Comparison of ENCODE assay signal across 11 mouse cellular contexts in genomic region chr5:147063215-147063661, GRCm38 (mm10). TPM values are rescaled to one million over a fixed set of nuclear protein-coding genes. Genes with fewer than 3 reads are reported as not detected.
DNase-seq lines count a peak whose midpoint lies in the region; ATAC-seq and TF ChIP-seq lines count a peak whose summit lies in the region.
"Had no signal": no experiment of that assay in that cellular context is flagged by ENCODE, and none has a peak within 500 bp of the region (broad histone marks: within the 10 kb centered on the region; RNA-seq: fewer than 3 reads in every experiment).

No protein-coding gene starts in this region.

- TF ChIP-seq CTCF in gastrocnemius, adult 2 months (IDR thresholded peaks at IDR 0.05) = no peak

- WGBS in lung, embryonic 16.5 days = 36% methylated on average over 8 of the region's 8 CpGs

- H3K27ac ChIP-seq in gastrocnemius, adult 2 months = peak overlapping the region; percentile 59; the same call in 1 of the 2 replicates
- no peak overlapping the region for H3K27ac ChIP-seq in lung, embryonic 16.5 days (ENCODE audit: low read length)
- H3K27ac ChIP-seq: limb, embryonic 10.5 days; midbrain, embryonic 10.5 days had no signal

- H3K27me3 ChIP-seq in lung, embryonic 16.5 days (ENCODE audit: control insufficient read depth, insufficient read depth, low read depth, low read length) = no peaks in the 10 kb centered on the region
- no peaks in the 10 kb centered on the region for H3K27me3 ChIP-seq in splenic B cell, adult 2 months (ENCODE audit: control insufficient read depth, insufficient read depth, low read length, poor library complexity, severe bottlenecking)

- peaks cover 16% of the 10 kb centered on the region for H3K4me1 ChIP-seq in lung, embryonic 16.5 days (replicated peaks; ENCODE audit: control insufficient read depth, insufficient read depth, low read length)
- H3K4me1 ChIP-seq: limb, embryonic 10.5 days; midbrain, embryonic 10.5 days had no signal

- peak overlapping the region; percentile 23 for H3K4me3 ChIP-seq in gastrocnemius, adult 2 months
- no peak overlapping the region for H3K4me3 ChIP-seq in lung, embryonic 16.5 days (ENCODE audit: low read length)
- H3K4me3 ChIP-seq: limb, embryonic 10.5 days; midbrain, embryonic 10.5 days had no signal

- peak overlapping the region; percentile 23; the same call in 1 of the 2 replicates for H3K4me2 ChIP-seq in lung, embryonic 16.5 days (ENCODE audit: low read depth, low read length)

- DNase-seq in gastrocnemius, adult 2 months = no peak
- no peak for DNase-seq in gastrocnemius, postnatal 25 days
- no peak for DNase-seq in lung, postnatal 25 days (ENCODE audit: low spot score)
- peak; percentile 86 for DNase-seq in T-cell, adult 2 months (ENCODE audit: low spot score)
- DNase-seq in splenic B cell, adult 2 months (ENCODE audit: low read depth, low spot score) = peak; percentile 43
- DNase-seq in ovary, postnatal 14 days (ENCODE audit: low spot score) = no peak
- DNase-seq in right cerebral cortex, postnatal 25 days = no peak
- DNase-seq: retina, postnatal 1 day had no signal

- no peak for ATAC-seq in lung, embryonic 16.5 days (ENCODE audit: low read depth)

- no peaks in the 10 kb centered on the region for H3K36me3 ChIP-seq in lung, embryonic 16.5 days (ENCODE audit: control insufficient read depth, insufficient read depth, low read length)
- no peaks in the 10 kb centered on the region for H3K36me3 ChIP-seq in splenic B cell, adult 2 months (ENCODE audit: control insufficient read depth, insufficient read depth, low read length, poor library complexity, severe bottlenecking)
- H3K36me3 ChIP-seq: limb, embryonic 10.5 days; midbrain, embryonic 10.5 days had no signal

- intact Hi-C loops in gastrocnemius, adult 2 months (cut with DNase I) = no loop called here

- no peaks in the 10 kb centered on the region for H3K9me3 ChIP-seq in lung, embryonic 16.5 days (ENCODE audit: control insufficient read depth, low read length)
- H3K9me3 ChIP-seq: limb, embryonic 10.5 days; midbrain, embryonic 10.5 days had no signal

- no peak overlapping the region for H3K9ac ChIP-seq in lung, embryonic 16.5 days (ENCODE audit: low read length)

RNA-seq across cellular contexts. Expression of gene Lnx2, which starts 13.1 kb away (rescaled TPM):
- 1 to 10 TPM; 3.3 to 3.4 TPM for total RNA-seq in gastrocnemius, adult 2 months (2021)
- 1 to 10 TPM; 2.0 to 2.3 TPM for total RNA-seq in gastrocnemius, postnatal 25 days (2021)
- polyA plus RNA-seq in lung, embryonic 16.5 days (2015; fragmentation: Nextera tagmentation; extraction: Ambion mirVana) = 19.7 and 19.8 TPM in 2 replicates

RNA-seq across cellular contexts. Expression of gene Polr1d, which starts 13.6 kb away (rescaled TPM):
- total RNA-seq in gastrocnemius, adult 2 months (2021) = 10 to 100 TPM; 83.4 to 85.5 TPM
- total RNA-seq in gastrocnemius, postnatal 25 days (2021) = 10 to 100 TPM; 85.3 to 87.5 TPM
- 118 and 120 TPM in 2 replicates for polyA plus RNA-seq in lung, embryonic 16.5 days (2015; fragmentation: Nextera tagmentation; extraction: Ambion mirVana)

Comparison
In these comparisons a context has a peak if more than half of its experiments do, and no peak if none do; other contexts are left out.
1. DNase-seq: peak in T-cell, adult 2 months (single experiment) and splenic B cell, adult 2 months (single experiment); none in gastrocnemius, adult 2 months (single experiment), gastrocnemius, postnatal 25 days (single experiment), lung, postnatal 25 days (single experiment), ovary, postnatal 14 days (single experiment) and right cerebral cortex, postnatal 25 days (single experiment).